Mouse (Mus musculus) neural tube, embryonic 11.5 days (tissue): ENCODE results near the gene Med26. TPM values are rescaled to one million over a fixed set of nuclear protein-coding genes. Genes with fewer than 3 reads are reported as not detected.

Experiments used
- ATAC-seq: fragments of 200-750 bp; cut with Nextera tagmentation; 2 replicates; pipeline ENCODE4 v1.8.0; 2017; ENCODE audit warnings: moderate number of reproducible peaks, mild to moderate bottlenecking, moderate TSS enrichment, moderate library complexity; ENCODE audit not compliant: insufficient read depth, low FRiP score, low TSS enrichment
- DNase-seq: peaks from one replicate; pipeline ENCODE4 v3.0.0-alpha.2; 2015; ENCODE audit warnings: low spot score
- H3K27ac ChIP-seq: fragments of 300-500 bp; sonication (generic); 2 replicates; pipeline ENCODE4 v1.5.1; 2014; ENCODE audit warnings: low read depth, mild to moderate bottlenecking, low read length
- H3K27me3 ChIP-seq: fragments of 300-500 bp; sonication (generic); 2 replicates; pipeline ENCODE4 v1.6.1; 2014; ENCODE audit warnings: mild to moderate bottlenecking, low read length, mixed read lengths; ENCODE audit not compliant: control insufficient read depth, insufficient read depth
- H3K36me3 ChIP-seq: fragments of 300-500 bp; sonication (generic); 2 replicates; pipeline ENCODE4 v1.6.1; 2014; ENCODE audit warnings: mild to moderate bottlenecking, low read length, moderate library complexity, mixed read lengths; ENCODE audit not compliant: control insufficient read depth, insufficient read depth
- H3K4me1 ChIP-seq: fragments of 300-500 bp; sonication (generic); 2 replicates; pipeline ENCODE4 v1.6.1; 2014; ENCODE audit warnings: low read length, mixed read lengths; ENCODE audit not compliant: control insufficient read depth, insufficient read depth
- H3K4me2 ChIP-seq: fragments of 300-500 bp; sonication (generic); 2 replicates; pipeline ENCODE4 v1.6.1; 2014; ENCODE audit warnings: low read depth, mild to moderate bottlenecking, moderate library complexity
- H3K4me3 ChIP-seq: fragments of 300-500 bp; sonication (generic); 2 replicates; pipeline ENCODE4 v1.5.1; 2014; ENCODE audit warnings: low read depth, low read length
- H3K9ac ChIP-seq: fragments of 300-500 bp; sonication (generic); 2 replicates; pipeline ENCODE4 v1.6.1; 2014; ENCODE audit warnings: mild to moderate bottlenecking, low read length
- H3K9me3 ChIP-seq: fragments of 300-500 bp; sonication (generic); 2 replicates; pipeline ENCODE4 v1.6.1; 2016; ENCODE audit warnings: low read length; ENCODE audit not compliant: control insufficient read depth
- WGBS: fragments of 180-500 bp; shearing (Covaris S2); extraction: QIAGEN DNeasy Blood & Tissue Kit; methylation state at CpG from one replicate; pipeline ENCODE4 v1.1.7; 2014; 5-methylcytosine and 5-hydroxymethylcytosine counted together
- polyA plus RNA-seq: library from polyadenylated mRNA; unstranded; fragments of >200 nt; fragmentation: Nextera tagmentation; extraction: Ambion mirVana; gene quantifications from 2 replicates; pipeline ENCODE4 v1.2.1, GENCODE M21; 2014

Med26 gene
- polyA plus RNA-seq, 1 experiment from 2014 or later = 16.6 TPM

- Histone ChIP-seq H3K4me2 (no peak overlapping the region), H3K4me3 (no peak overlapping the region), H3K4me1 (no peaks in the 10 kb centered on the region), H3K36me3 (no peaks in the 10 kb centered on the region), H3K9ac (no peak overlapping the region), H3K27ac (no peak overlapping the region), H3K27me3 (no peaks in the 10 kb centered on the region), H3K9me3 (no peaks in the 10 kb centered on the region)
- WGBS = 83% methylated on average over 7 of the region's 7 CpGs
- ATAC-seq = no peak
- no peak for DNase-seq
These were observed 30.6 kb downstream of the Med26 start for GRCm38 (mm10) chr8:72517421-72517988.

GRCm38 (mm10) chr8:72513158-72513557 lies 34.9 kb downstream of the Med26 start:
- Histone ChIP-seq H3K4me3 (no peak overlapping the region), H3K4me2 (no peak overlapping the region), H3K27me3 (no peaks in the 10 kb centered on the region), H3K27ac (no peak overlapping the region), H3K4me1 (no peaks in the 10 kb centered on the region), H3K36me3 (no peaks in the 10 kb centered on the region; the same call in 1 of the 2 replicates), H3K9me3 (no peaks in the 10 kb centered on the region), H3K9ac (no peak overlapping the region)
- no peak for DNase-seq
- 96% methylated on average over 1 of the region's 1 CpGs for WGBS
- no peak for ATAC-seq

- Histone ChIP-seq H3K27ac (no peak overlapping the region), H3K4me2 (no peak overlapping the region), H3K4me1 (no peaks in the 10 kb centered on the region), H3K9me3 (no peaks in the 10 kb centered on the region), H3K9ac (no peak overlapping the region), H3K36me3 (no peaks in the 10 kb centered on the region; the same call in 1 of the 2 replicates), H3K27me3 (no peaks in the 10 kb centered on the region), H3K4me3 (no peak overlapping the region)
- 93% methylated on average over 1 of the region's 1 CpGs for WGBS
- ATAC-seq (no peak), DNase-seq (no peak)
These were observed 35.4 kb downstream of the Med26 start for GRCm38 (mm10) chr8:72512648-72513047.

- H3K4me2 ChIP-seq = no peak overlapping the region
- no peak for ATAC-seq
These were observed 40.6 kb downstream of the Med26 start for GRCm38 (mm10) chr8:72507505-72507904.

GRCm38 (mm10) chr8:72504637-72505314 lies 43.3 kb downstream of the Med26 start:
- Histone ChIP-seq H3K27me3 (no peaks in the 10 kb centered on the region), H3K4me1 (no peaks in the 10 kb centered on the region), H3K9me3 (no peaks in the 10 kb centered on the region), H3K27ac (no peak overlapping the region), H3K36me3 (no peaks in the 10 kb centered on the region), H3K9ac (no peak overlapping the region), H3K4me3 (no peak overlapping the region), H3K4me2 (no peak overlapping the region)
- ATAC-seq (no peak), DNase-seq (no peak)

More at GRCm38 (mm10) chr8:72507505-72507904, 40.6 kb downstream of the Med26 start:
- H3K4me1 ChIP-seq = no peaks in the 10 kb centered on the region
- no peaks in the 10 kb centered on the region for H3K27me3 ChIP-seq
- WGBS = 89% methylated on average over 1 of the region's 1 CpGs
- no peaks in the 10 kb centered on the region for H3K9me3 ChIP-seq
- DNase-seq = no peak
- H3K27ac ChIP-seq = no peak overlapping the region
- no peak overlapping the region for H3K4me3 ChIP-seq
- no peak overlapping the region for H3K9ac ChIP-seq
- H3K36me3 ChIP-seq = no peaks in the 10 kb centered on the region; the same call in 1 of the 2 replicates

GRCm38 (mm10) chr8:72504137-72504536 lies 43.9 kb downstream of the Med26 start:
- H3K36me3 ChIP-seq = no peaks in the 10 kb centered on the region; the same call in 1 of the 2 replicates
- no peak overlapping the region for H3K4me2 ChIP-seq
- no peaks in the 10 kb centered on the region for H3K27me3 ChIP-seq
- no peaks in the 10 kb centered on the region for H3K4me1 ChIP-seq
- H3K9me3 ChIP-seq = no peaks in the 10 kb centered on the region
- H3K9ac ChIP-seq = no peak overlapping the region
- ATAC-seq (no peak), DNase-seq (no peak)
- H3K4me3 ChIP-seq = no peak overlapping the region
- no peak overlapping the region for H3K27ac ChIP-seq

GRCm38 (mm10) chr8:72500521-72500931 lies 47.5 kb downstream of the Med26 start:
- ATAC-seq (no peak), DNase-seq (no peak)
- WGBS = 93% methylated on average over 1 of the region's 1 CpGs
- Histone ChIP-seq H3K27me3 (no peaks in the 10 kb centered on the region), H3K27ac (no peak overlapping the region), H3K9me3 (no peaks in the 10 kb centered on the region), H3K4me2 (no peak overlapping the region), H3K4me1 (no peaks in the 10 kb centered on the region), H3K36me3 (peaks cover 7% of the 10 kb centered on the region), H3K9ac (no peak overlapping the region), H3K4me3 (no peak overlapping the region)

- Histone ChIP-seq H3K27me3 (no peaks in the 10 kb centered on the region), H3K9ac (no peak overlapping the region), H3K4me2 (no peak overlapping the region), H3K27ac (no peak overlapping the region), H3K4me3 (no peak overlapping the region), H3K36me3 (peaks cover 9% of the 10 kb centered on the region), H3K9me3 (no peaks in the 10 kb centered on the region), H3K4me1 (no peaks in the 10 kb centered on the region)
- 94% methylated on average over 2 of the region's 2 CpGs for WGBS
- DNase-seq (no peak), ATAC-seq (no peak)
These were observed 48.4 kb downstream of the Med26 start for GRCm38 (mm10) chr8:72499521-72500284.
